Mouse (Mus musculus) stomach, embryonic 15.5 days (tissue): Measurements from ENCODE around the gene Gkap1. TPM values are rescaled to one million over a fixed set of nuclear protein-coding genes. Genes with fewer than 3 reads are reported as not detected.

Experiments
- ATAC-seq: fragments of 200-750 bp; cut with Nextera tagmentation; 2 replicates; pipeline ENCODE4 v1.8.0; 2017; ENCODE audit warnings: low read depth, moderate number of reproducible peaks, moderate TSS enrichment; ENCODE audit not compliant: insufficient read depth, low FRiP score
- H3K27ac ChIP-seq: fragments of 300-500 bp; sonication (generic); 2 replicates; pipeline ENCODE4 v1.5.1; 2015; ENCODE audit warnings: mild to moderate bottlenecking, inconsistent platforms
- H3K27me3 ChIP-seq: fragments of 300-500 bp; sonication (generic); replicated peaks from 2 replicates; pipeline ENCODE4 v1.6.1; 2015; ENCODE audit warnings: inconsistent platforms
- H3K36me3 ChIP-seq: fragments of 300-500 bp; sonication (generic); 2 replicates; pipeline ENCODE4 v1.6.1; 2015; ENCODE audit warnings: inconsistent platforms
- H3K4me1 ChIP-seq: fragments of 300-500 bp; sonication (generic); 2 replicates; pipeline ENCODE4 v1.6.1; 2015; ENCODE audit warnings: inconsistent platforms
- H3K4me2 ChIP-seq: fragments of 300-500 bp; sonication (generic); 2 replicates; pipeline ENCODE4 v1.6.1; 2015; ENCODE audit warnings: mild to moderate bottlenecking, inconsistent platforms
- H3K4me3 ChIP-seq: fragments of 300-500 bp; sonication (generic); replicated peaks from 2 replicates; pipeline ENCODE4 v1.5.1; 2015; ENCODE audit warnings: inconsistent platforms
- H3K9ac ChIP-seq: fragments of 300-500 bp; sonication (generic); 2 replicates; pipeline ENCODE4 v1.6.1; 2015; ENCODE audit warnings: inconsistent platforms
- H3K9me3 ChIP-seq: fragments of 300-500 bp; sonication (generic); 2 replicates; pipeline ENCODE4 v1.6.1; 2016; ENCODE audit warnings: inconsistent platforms
- WGBS: fragments of 180-500 bp; shearing (Covaris S2); methylation state at CpG from one replicate; pipeline ENCODE4 v1.1.7; 2015; 5-methylcytosine and 5-hydroxymethylcytosine counted together
- microRNA-seq: library from miRNA; unstranded; fragments of <30 nt; microRNA quantifications from one replicate; pipeline ENCODE4, GENCODE M21; 2016
- polyA plus RNA-seq: library from polyadenylated mRNA; unstranded; fragments of >200 nt; fragmentation: Nextera tagmentation; extraction: Ambion mirVana; gene quantifications from 2 replicates; pipeline ENCODE4 v1.2.1, GENCODE M21; 2015

Gkap1 gene
- polyA plus RNA-seq, 1 experiment from 2014 or later: 28.6 TPM

GRCm38 (mm10) chr13:58194908-58195307, 80.6 kb downstream of the Gkap1 start:
- H3K36me3 ChIP-seq: peaks cover 18% of the 10 kb centered on the region
- 85% methylated on average over 3 of the region's 3 CpGs for WGBS
- no peak overlapping the region for H3K4me3 ChIP-seq
- no peak overlapping the region for H3K27ac ChIP-seq
- no peaks in the 10 kb centered on the region for H3K9me3 ChIP-seq
- H3K9ac ChIP-seq: no peak overlapping the region
- H3K4me2 ChIP-seq: no peak overlapping the region
- no peaks in the 10 kb centered on the region for H3K27me3 ChIP-seq
- H3K4me1 ChIP-seq: no peaks in the 10 kb centered on the region
- no peak for ATAC-seq

- H3K9ac ChIP-seq: no peak overlapping the region
- H3K4me2 ChIP-seq: no peak overlapping the region
- no peak overlapping the region for H3K4me3 ChIP-seq
- no peaks in the 10 kb centered on the region for H3K9me3 ChIP-seq
- ATAC-seq: no peak
- H3K27ac ChIP-seq: no peak overlapping the region
- H3K27me3 ChIP-seq: no peaks in the 10 kb centered on the region
- peaks cover 25% of the 10 kb centered on the region for H3K36me3 ChIP-seq
- 93% methylated on average over 3 of the region's 3 CpGs for WGBS
- no peaks in the 10 kb centered on the region for H3K4me1 ChIP-seq
Observed at GRCm38 (mm10) chr13:58193221-58193620, 82.3 kb downstream of the Gkap1 start.

- Histone ChIP-seq H3K27me3 (no peaks in the 10 kb centered on the region), H3K27ac (no peak overlapping the region), H3K9me3 (no peaks in the 10 kb centered on the region), H3K4me1 (no peaks in the 10 kb centered on the region), H3K36me3 (peaks cover 28% of the 10 kb centered on the region), H3K9ac (no peak overlapping the region), H3K4me2 (no peak overlapping the region), H3K4me3 (no peak overlapping the region)
- WGBS: 88% methylated on average over 6 of the region's 6 CpGs
- ATAC-seq: no peak
Observed at GRCm38 (mm10) chr13:58192146-58192545, 83.4 kb downstream of the Gkap1 start.

GRCm38 (mm10) chr13:58191516-58191915, 84.0 kb downstream of the Gkap1 start:
- Histone ChIP-seq H3K27me3 (no peaks in the 10 kb centered on the region), H3K4me3 (no peak overlapping the region), H3K4me1 (no peaks in the 10 kb centered on the region), H3K9me3 (no peaks in the 10 kb centered on the region), H3K36me3 (peaks cover 30% of the 10 kb centered on the region), H3K4me2 (no peak overlapping the region), H3K27ac (no peak overlapping the region), H3K9ac (no peak overlapping the region)
- WGBS: 98% methylated on average over 14 of the region's 14 CpGs
- ATAC-seq: no peak

- Histone ChIP-seq H3K27ac (no peak overlapping the region), H3K9me3 (no peaks in the 10 kb centered on the region), H3K36me3 (peaks cover 30% of the 10 kb centered on the region), H3K27me3 (no peaks in the 10 kb centered on the region), H3K4me3 (no peak overlapping the region), H3K4me1 (no peaks in the 10 kb centered on the region), H3K4me2 (no peak overlapping the region), H3K9ac (no peak overlapping the region)
- 70% methylated on average over 5 of the region's 5 CpGs for WGBS
- ATAC-seq: no peak
Observed at GRCm38 (mm10) chr13:58189473-58189872, 86.0 kb downstream of the Gkap1 start.

- no peaks in the 10 kb centered on the region for H3K9me3 ChIP-seq
- no peaks in the 10 kb centered on the region for H3K27me3 ChIP-seq
- H3K4me1 ChIP-seq: no peaks in the 10 kb centered on the region
- H3K27ac ChIP-seq: no peak overlapping the region
- WGBS: 55% methylated on average over 4 of the region's 4 CpGs
- no peak overlapping the region for H3K4me3 ChIP-seq
- H3K36me3 ChIP-seq: peaks cover 30% of the 10 kb centered on the region
- no peak overlapping the region for H3K4me2 ChIP-seq
- no peak overlapping the region for H3K9ac ChIP-seq
- ATAC-seq: no peak; the same call in 1 of the 2 replicates
Observed at GRCm38 (mm10) chr13:58188412-58188811, 87.1 kb downstream of the Gkap1 start.

GRCm38 (mm10) chr13:58187751-58188150, 87.7 kb downstream of the Gkap1 start:
- Histone ChIP-seq H3K27ac (no peak overlapping the region), H3K9me3 (no peaks in the 10 kb centered on the region), H3K4me3 (no peak overlapping the region), H3K4me2 (no peak overlapping the region), H3K4me1 (no peaks in the 10 kb centered on the region), H3K27me3 (no peaks in the 10 kb centered on the region), H3K36me3 (peaks cover 34% of the 10 kb centered on the region), H3K9ac (no peak overlapping the region)
- ATAC-seq: no peak
- WGBS: 83% methylated on average over 3 of the region's 3 CpGs

- H3K4me1 ChIP-seq: no peaks in the 10 kb centered on the region
- WGBS: 91% methylated on average over 8 of the region's 8 CpGs
- no peaks in the 10 kb centered on the region for H3K9me3 ChIP-seq
- ATAC-seq: no peak
- H3K4me3 ChIP-seq: no peak overlapping the region
- no peak overlapping the region for H3K9ac ChIP-seq
- H3K27ac ChIP-seq: no peak overlapping the region
- peaks cover 30% of the 10 kb centered on the region; the same call in 1 of the 2 replicates for H3K36me3 ChIP-seq
- H3K27me3 ChIP-seq: no peaks in the 10 kb centered on the region
- no peak overlapping the region for H3K4me2 ChIP-seq
Observed at GRCm38 (mm10) chr13:58186281-58186680, 89.2 kb downstream of the Gkap1 start.

GRCm38 (mm10) chr13:58184111-58184510, 91.4 kb downstream of the Gkap1 start:
- Histone ChIP-seq H3K4me3 (no peak overlapping the region), H3K9ac (no peak overlapping the region), H3K4me1 (no peaks in the 10 kb centered on the region), H3K9me3 (no peaks in the 10 kb centered on the region), H3K4me2 (no peak overlapping the region), H3K27me3 (no peaks in the 10 kb centered on the region), H3K36me3 (peaks cover 21% of the 10 kb centered on the region; the same call in 1 of the 2 replicates), H3K27ac (no peak overlapping the region)
- no peak for ATAC-seq
- WGBS: 81% methylated on average over 3 of the region's 3 CpGs

Small RNAs within 50 kb of the gene (microRNA-seq; reads per million reads assigned to microRNA genes)
- gene Mir6369: not detected

Other genes starting within 250 kb of the Gkap1 start
- gene Klhl3, start 162.1 kb downstream of the Gkap1 start, polyA plus RNA-seq: 3.2 and 3.4 TPM in 2 replicates
- gene Hnrnpa0, start 147.1 kb downstream of the Gkap1 start, polyA plus RNA-seq: 34.1 and 34.7 TPM in 2 replicates
- gene Idnk, start 118.0 kb downstream of the Gkap1 start, polyA plus RNA-seq: 40.0 TPM in 2 replicates
- 96.7 and 104 TPM in 2 replicates for gene Ubqln1, start 60.0 kb downstream of the Gkap1 start, polyA plus RNA-seq
- gene Kif27, start 83.4 kb upstream of the Gkap1 start, polyA plus RNA-seq: 0.32 and 0.49 TPM in 2 replicates
- 34.6 and 35.0 TPM in 2 replicates for gene 2210016F16Rik, start 109.5 kb upstream of the Gkap1 start, polyA plus RNA-seq
- 23.8 and 24.3 TPM in 2 replicates for gene Rmi1, start 126.5 kb upstream of the Gkap1 start, polyA plus RNA-seq
- gene Hnrnpk, start 127.6 kb upstream of the Gkap1 start, polyA plus RNA-seq: 1,284 and 1,390 TPM in 2 replicates